Mouse (Mus musculus) kidney, postnatal 0 days (tissue): ENCODE results near the gene Grm8. TPM values are rescaled to one million over a fixed set of nuclear protein-coding genes. Genes with fewer than 3 reads are reported as not detected.

Experiments
- ATAC-seq: fragments of 200-750 bp; cut with Nextera tagmentation; replicated peaks from 2 replicates; pipeline ENCODE4 v1.8.0; 2017; ENCODE audit warnings: low read depth, moderate number of reproducible peaks, moderate TSS enrichment, moderate library complexity; ENCODE audit not compliant: low FRiP score
- DNase-seq: peaks from one replicate; pipeline ENCODE4 v3.0.0-alpha.2; 2016; ENCODE audit warnings: low spot score
- H3K27ac ChIP-seq: fragments of 300-500 bp; sonication (generic); 2 replicates; pipeline ENCODE4 v1.5.1; 2014; ENCODE audit warnings: mild to moderate bottlenecking
- H3K27me3 ChIP-seq: fragments of 300-500 bp; sonication (generic); 2 replicates; pipeline ENCODE4 v1.6.1; 2014; ENCODE audit warnings: low read length, mixed read lengths; ENCODE audit not compliant: insufficient read depth
- H3K36me3 ChIP-seq: fragments of 300-500 bp; sonication (generic); 2 replicates; pipeline ENCODE4 v1.6.1; 2014; ENCODE audit warnings: low read length, mixed read lengths; ENCODE audit not compliant: insufficient read depth
- H3K4me1 ChIP-seq: fragments of 300-500 bp; sonication (generic); replicated peaks from 2 replicates; pipeline ENCODE4 v1.6.1; 2014; ENCODE audit warnings: antibody characterized with exemption, low read length, mixed read lengths; ENCODE audit not compliant: insufficient read depth
- H3K4me2 ChIP-seq: fragments of 300-500 bp; sonication (generic); 2 replicates; pipeline ENCODE4 v1.6.1; 2014; ENCODE audit warnings: mild to moderate bottlenecking, low read length, moderate library complexity, mixed read lengths
- H3K4me3 ChIP-seq: fragments of 300-500 bp; sonication (generic); replicated peaks from 2 replicates; pipeline ENCODE4 v1.5.1; 2014; ENCODE audit warnings: low read depth, low read length
- H3K9ac ChIP-seq: fragments of 300-500 bp; sonication (generic); 2 replicates; pipeline ENCODE4 v1.6.1; 2014; ENCODE audit warnings: low read depth, low read length
- H3K9me3 ChIP-seq: fragments of 300-500 bp; sonication (generic); replicated peaks from 2 replicates; pipeline ENCODE4 v1.6.1; 2016; ENCODE audit warnings: low read length, inconsistent platforms, mixed read lengths
- CTCF ChIP-seq: IDR thresholded peaks from 2 replicates; pipeline ENCODE4 v1.5.1; 2016; ENCODE audit warnings: antibody characterized with exemption, low read depth, mild to moderate bottlenecking, moderate library complexity
- WGBS: fragments of 180-500 bp; shearing (Covaris S2); extraction: QIAGEN DNeasy Blood & Tissue Kit; methylation state at CpG from one replicate; pipeline ENCODE4 v1.1.7; 2014; 5-methylcytosine and 5-hydroxymethylcytosine counted together
- polyA plus RNA-seq: library from polyadenylated mRNA; unstranded; fragments of >200 nt; fragmentation: Nextera tagmentation; extraction: Ambion mirVana; gene quantifications from 2 replicates; pipeline ENCODE4 v1.2.1, GENCODE M21; 2015

The Grm8 gene
- polyA plus RNA-seq, 1 experiment from 2014 or later, result 0.21 TPM

DNA sequence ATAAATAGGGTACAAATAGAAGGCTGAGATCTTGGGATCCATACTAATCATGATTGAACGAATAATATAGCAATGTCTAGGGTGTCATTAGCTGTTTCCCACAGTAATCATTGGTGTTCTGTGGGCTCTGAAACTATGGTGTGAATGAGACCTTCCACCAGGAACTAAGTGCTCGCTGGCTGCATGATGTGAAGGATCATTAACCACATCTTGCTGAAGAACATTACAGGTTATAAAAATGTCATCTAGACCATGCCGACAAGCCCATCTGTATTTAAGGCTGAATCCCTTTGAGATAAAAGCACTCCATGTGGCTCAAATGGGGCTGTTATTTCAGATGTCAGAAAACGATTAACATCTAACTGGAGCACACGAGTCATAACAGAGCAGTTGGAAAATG lies 674.0 kb downstream of the Grm8 start:
- Histone ChIP-seq H3K27me3 (no peaks in the 10 kb centered on the region), H3K4me2 (no peak overlapping the region), H3K36me3 (no peaks in the 10 kb centered on the region), H3K27ac (no peak overlapping the region), H3K4me1 (no peaks in the 10 kb centered on the region), H3K4me3 (no peak overlapping the region), H3K9ac (no peak overlapping the region), H3K9me3 (no peaks in the 10 kb centered on the region)
- TF ChIP-seq CTCF, result no peak
- 11% methylated on average over 5 of the region's 5 CpGs for WGBS
- DNase-seq (peak; percentile 41), ATAC-seq (no peak)

GRCm38 (mm10) chr6:27408473-27408872 lies 726.5 kb downstream of the Grm8 start:
- ATAC-seq (no peak), DNase-seq (no peak)
- Histone ChIP-seq H3K27ac (no peak overlapping the region), H3K4me3 (no peak overlapping the region), H3K9ac (no peak overlapping the region), H3K4me2 (no peak overlapping the region), H3K36me3 (no peaks in the 10 kb centered on the region), H3K4me1 (no peaks in the 10 kb centered on the region), H3K27me3 (no peaks in the 10 kb centered on the region), H3K9me3 (no peaks in the 10 kb centered on the region)
- WGBS, result 68% methylated on average over 4 of the region's 4 CpGs
- no peak for TF ChIP-seq CTCF

- no peak overlapping the region for H3K27ac ChIP-seq
- no peak overlapping the region for H3K4me3 ChIP-seq
- H3K27me3 ChIP-seq, result no peaks in the 10 kb centered on the region
- H3K4me1 ChIP-seq, result no peaks in the 10 kb centered on the region
- H3K4me2 ChIP-seq, result no peak overlapping the region
- H3K36me3 ChIP-seq, result no peaks in the 10 kb centered on the region
- no peaks in the 10 kb centered on the region for H3K9me3 ChIP-seq
- ATAC-seq (no peak), DNase-seq (no peak)
- H3K9ac ChIP-seq, result no peak overlapping the region
- no peak for TF ChIP-seq CTCF
These were observed 762.6 kb downstream of the Grm8 start for GRCm38 (mm10) chr6:27372416-27372815.

DNA sequence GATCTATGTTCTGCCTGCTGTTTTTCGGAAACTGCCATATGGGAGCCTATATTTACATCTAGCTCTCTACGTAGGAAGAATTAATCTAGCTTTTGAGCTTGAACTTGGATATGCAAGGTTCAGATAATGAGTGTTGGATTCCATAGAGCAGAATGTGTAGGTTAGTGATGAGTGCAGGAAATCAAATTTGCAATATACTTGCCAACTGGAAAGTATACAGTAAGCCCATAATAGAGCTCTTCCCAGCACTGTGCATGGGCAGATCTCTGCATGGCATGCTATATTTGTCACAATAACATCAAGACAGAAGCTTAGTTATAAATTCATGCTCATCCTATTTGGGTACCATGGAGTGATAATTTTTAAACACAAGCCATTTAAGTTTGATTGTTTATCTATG lies 763.9 kb downstream of the Grm8 start:
- 75% methylated on average over 2 of the region's 2 CpGs for WGBS
- H3K4me2 ChIP-seq, result no peak overlapping the region

GRCm38 (mm10) chr6:27363775-27364174 lies 771.2 kb downstream of the Grm8 start:
- no peak for DNase-seq
- no peak overlapping the region for H3K4me2 ChIP-seq
- 67% methylated on average over 8 of the region's 8 CpGs for WGBS
- no peak for ATAC-seq
- TF ChIP-seq CTCF, result no peak
- no peaks in the 10 kb centered on the region for H3K4me1 ChIP-seq
- no peaks in the 10 kb centered on the region for H3K36me3 ChIP-seq
- H3K9ac ChIP-seq, result no peak overlapping the region
- H3K9me3 ChIP-seq, result no peaks in the 10 kb centered on the region
- H3K27ac ChIP-seq, result no peak overlapping the region
- no peak overlapping the region for H3K4me3 ChIP-seq
- no peaks in the 10 kb centered on the region for H3K27me3 ChIP-seq

More for the DNA sequence above, 763.9 kb downstream of the Grm8 start:
- Histone ChIP-seq H3K9ac (no peak overlapping the region), H3K27ac (no peak overlapping the region), H3K27me3 (no peaks in the 10 kb centered on the region), H3K36me3 (no peaks in the 10 kb centered on the region), H3K9me3 (no peaks in the 10 kb centered on the region), H3K4me1 (no peaks in the 10 kb centered on the region), H3K4me3 (no peak overlapping the region)
- no peak for ATAC-seq
- DNase-seq, result no peak
- no peak for TF ChIP-seq CTCF

DNA sequence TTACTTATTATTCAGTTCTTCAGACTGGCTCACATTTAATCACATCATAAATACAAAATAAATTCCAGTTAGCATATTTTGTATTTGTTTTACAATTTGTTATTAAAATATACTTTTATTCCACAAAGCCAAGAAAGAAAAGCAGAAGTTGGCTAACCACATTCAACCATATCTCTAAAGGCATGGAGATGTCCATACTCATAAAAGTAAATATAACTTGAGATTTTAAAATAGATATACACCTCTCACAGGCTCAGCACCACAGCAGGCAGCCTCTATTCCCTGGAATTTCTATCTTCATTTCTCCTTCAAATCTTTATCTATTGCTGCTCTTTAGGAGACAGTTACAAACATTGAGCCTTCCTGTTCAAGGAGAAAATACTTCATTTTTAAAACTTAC lies 774.5 kb downstream of the Grm8 start:
- no peak overlapping the region for H3K27ac ChIP-seq
- no peak for DNase-seq

DNA sequence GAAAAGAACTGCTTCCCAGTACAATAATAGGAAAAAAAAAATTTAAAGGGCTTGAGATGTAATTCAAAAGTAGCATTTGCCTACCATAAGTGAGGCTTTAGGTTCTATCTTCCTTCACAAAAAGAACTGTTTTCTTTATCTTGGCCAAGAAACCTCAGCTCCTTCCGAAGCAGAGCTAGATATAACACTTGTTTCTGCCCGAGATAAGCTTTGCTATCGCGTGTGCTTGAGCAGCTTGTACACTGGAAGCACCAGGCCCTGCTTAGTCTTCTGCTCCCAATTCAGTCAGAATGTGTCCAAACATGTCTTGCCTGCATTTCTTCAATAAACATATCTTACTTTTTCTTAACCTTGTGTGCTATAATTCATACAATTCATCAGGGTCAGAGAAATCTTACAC lies 783.8 kb downstream of the Grm8 start:
- ATAC-seq (no peak), DNase-seq (no peak)
- 83% methylated on average over 4 of the region's 4 CpGs for WGBS
- no peak overlapping the region for H3K9ac ChIP-seq
- H3K36me3 ChIP-seq, result no peaks in the 10 kb centered on the region
- H3K4me2 ChIP-seq, result no peak overlapping the region
- H3K9me3 ChIP-seq, result no peaks in the 10 kb centered on the region
- H3K27ac ChIP-seq, result no peak overlapping the region
- H3K4me1 ChIP-seq, result no peaks in the 10 kb centered on the region
- H3K4me3 ChIP-seq, result no peak overlapping the region
- H3K27me3 ChIP-seq, result no peaks in the 10 kb centered on the region
- no peak for TF ChIP-seq CTCF

More for the DNA sequence above, 774.5 kb downstream of the Grm8 start:
- Histone ChIP-seq H3K27me3 (no peaks in the 10 kb centered on the region), H3K9ac (no peak overlapping the region), H3K4me3 (no peak overlapping the region), H3K4me2 (no peak overlapping the region), H3K9me3 (no peaks in the 10 kb centered on the region), H3K36me3 (no peaks in the 10 kb centered on the region), H3K4me1 (no peaks in the 10 kb centered on the region)
- ATAC-seq, result no peak
- no peak for TF ChIP-seq CTCF
